ENCODE assay signal across 26 mouse cellular contexts in the genomic region with DNA sequence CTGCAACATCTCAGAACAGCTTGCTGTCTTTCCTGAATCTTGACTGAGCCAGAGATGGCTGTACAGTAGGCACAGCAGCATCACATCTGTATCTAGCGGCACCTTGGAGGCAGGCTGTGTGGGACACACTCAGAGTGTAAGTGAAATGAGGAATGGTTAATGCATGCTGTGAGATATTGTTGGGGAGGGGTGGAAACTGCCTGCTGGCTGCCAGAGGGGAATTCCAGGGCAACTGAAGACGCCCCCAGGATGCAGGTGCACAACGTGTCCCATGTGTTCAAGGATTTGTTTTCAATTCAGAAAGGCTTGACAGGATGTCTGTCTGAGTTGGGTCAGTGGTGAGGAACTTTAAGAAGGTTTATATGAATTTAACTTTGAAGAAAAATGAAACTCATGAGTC. TPM values are rescaled to one million over a fixed set of nuclear protein-coding genes. Genes with fewer than 3 reads are reported as not detected.
"Had no signal": no experiment of that assay in that cellular context is flagged by ENCODE, and none has a peak within 500 bp of the region (broad histone marks: within the 10 kb centered on the region; RNA-seq: fewer than 3 reads in every experiment).

No protein-coding gene starts in this region.

- H3K9me3 ChIP-seq: embryonic facial prominence, embryonic 10.5 days; embryonic facial prominence, embryonic 12.5 days; embryonic facial prominence, embryonic 13.5 days; embryonic facial prominence, embryonic 15.5 days; forebrain, embryonic 10.5 days; forebrain, embryonic 12.5 days; forebrain, embryonic 13.5 days; forebrain, embryonic 15.5 days; heart, embryonic 10.5 days had no signal

- H3K27ac ChIP-seq: embryonic facial prominence, embryonic 10.5 days; embryonic facial prominence, embryonic 12.5 days; embryonic facial prominence, embryonic 13.5 days; embryonic facial prominence, embryonic 15.5 days; forebrain, embryonic 10.5 days; forebrain, embryonic 12.5 days; forebrain, embryonic 13.5 days; forebrain, embryonic 15.5 days; gastrocnemius, adult 2 months; heart, adult 2 months; heart, embryonic 10.5 days had no signal

- H3K27me3 ChIP-seq: embryonic facial prominence, embryonic 12.5 days; embryonic facial prominence, embryonic 13.5 days; embryonic facial prominence, embryonic 15.5 days; forebrain, embryonic 12.5 days; forebrain, embryonic 13.5 days; forebrain, embryonic 15.5 days had no signal

- H3K4me2 ChIP-seq: embryonic facial prominence, embryonic 12.5 days; embryonic facial prominence, embryonic 13.5 days; embryonic facial prominence, embryonic 15.5 days; forebrain, embryonic 12.5 days; forebrain, embryonic 13.5 days; forebrain, embryonic 15.5 days had no signal

- H3K36me3 ChIP-seq: embryonic facial prominence, embryonic 10.5 days; embryonic facial prominence, embryonic 12.5 days; embryonic facial prominence, embryonic 13.5 days; embryonic facial prominence, embryonic 15.5 days; forebrain, embryonic 10.5 days; forebrain, embryonic 12.5 days; forebrain, embryonic 15.5 days; heart, embryonic 10.5 days had no signal

- H3K4me3 ChIP-seq: embryonic facial prominence, embryonic 10.5 days; embryonic facial prominence, embryonic 12.5 days; embryonic facial prominence, embryonic 13.5 days; embryonic facial prominence, embryonic 15.5 days; erythroblast, embryonic 14.5 days; forebrain, embryonic 10.5 days; forebrain, embryonic 12.5 days; forebrain, embryonic 13.5 days; forebrain, embryonic 15.5 days; gastrocnemius, adult 2 months; heart, adult 2 months; heart, embryonic 10.5 days had no signal

- DNase-seq: cerebellum, adult 8-10 months; cerebellum, adult 9-10 months; cerebellum, adult 9-11 months; cerebellum, postnatal 10 days; cerebellum, postnatal 14 days; cerebellum, postnatal 25 days; cerebellum, postnatal 36 days; embryo, embryonic 11 days; forebrain, postnatal 0 days; gastrocnemius, adult 2 months; gastrocnemius, postnatal 10 days; gastrocnemius, postnatal 14 days; gastrocnemius, postnatal 25 days; gastrocnemius, postnatal 36 days; heart, adult 18-20 months; heart, adult 2 months had no signal

- H3K4me1 ChIP-seq: embryonic facial prominence, embryonic 15.5 days had no signal

- H3K9ac ChIP-seq: embryonic facial prominence, embryonic 12.5 days; embryonic facial prominence, embryonic 13.5 days; embryonic facial prominence, embryonic 15.5 days; forebrain, embryonic 12.5 days; forebrain, embryonic 13.5 days; forebrain, embryonic 15.5 days; forebrain, postnatal 0 days had no signal

RNA-seq across cellular contexts. Expression of gene Mitf, which starts 37.3 kb away (rescaled TPM):
- polyA plus RNA-seq: erythroblast, embryonic 14.5 days had no signal
